Mouse (Mus musculus) left cerebral cortex, adult 9 months (tissue): ENCODE measurements around the gene Reep3.

Source experiments
- DNase-seq, 2 experiments: peaks; one replicate each; pipeline ENCODE4 v3.0.0; 2022; ENCODE audit warnings: low spot score in 2 of 2

The Reep3 gene

GRCm38 (mm10) chr10:67053475-67053874 is 43.3 kb downstream of the Reep3 start:
- DNase-seq = no peak

- no peak for DNase-seq
Observed at GRCm38 (mm10) chr10:67052429-67052828, 44.3 kb downstream of the Reep3 start.

GRCm38 (mm10) chr10:67051466-67051865 is 45.3 kb downstream of the Reep3 start:
- DNase-seq = no peak

- DNase-seq = no peak
Observed at GRCm38 (mm10) chr10:67050766-67051165, 46.0 kb downstream of the Reep3 start.

- no peak for DNase-seq
Observed at GRCm38 (mm10) chr10:67049621-67050020, 47.1 kb downstream of the Reep3 start.

GRCm38 (mm10) chr10:67048871-67049615 is 47.7 kb downstream of the Reep3 start:
- no peak for DNase-seq

- no peak for DNase-seq
Observed at GRCm38 (mm10) chr10:67047712-67048645, 48.8 kb downstream of the Reep3 start.

- no peak for DNase-seq
Observed at GRCm38 (mm10) chr10:67045192-67045899, 51.4 kb downstream of the Reep3 start.

- DNase-seq = no peak
Observed at GRCm38 (mm10) chr10:67044346-67044745, 52.4 kb downstream of the Reep3 start.

GRCm38 (mm10) chr10:67043236-67043635 is 53.5 kb downstream of the Reep3 start:
- DNase-seq = no peak

GRCm38 (mm10) chr10:67040410-67040809 is 56.3 kb downstream of the Reep3 start:
- DNase-seq = no peak

- peak; percentile 70 to 74 for DNase-seq
Observed at GRCm38 (mm10) chr10:67039001-67039400, 57.7 kb downstream of the Reep3 start.

- DNase-seq = no peak
Observed at GRCm38 (mm10) chr10:67036542-67036941, 60.2 kb downstream of the Reep3 start.

GRCm38 (mm10) chr10:67036141-67036540 is 60.6 kb downstream of the Reep3 start:
- DNase-seq = no peak

GRCm38 (mm10) chr10:67031186-67031585 is 65.6 kb downstream of the Reep3 start:
- no peak for DNase-seq

- DNase-seq = no peak
Observed at GRCm38 (mm10) chr10:67029297-67029696, 67.4 kb downstream of the Reep3 start.

- no peak for DNase-seq
Observed at GRCm38 (mm10) chr10:67026375-67026774, 70.4 kb downstream of the Reep3 start.

- peak in 1 of 2 experiments; percentile 58 for DNase-seq
Observed at GRCm38 (mm10) chr10:67025573-67026236, 71.0 kb downstream of the Reep3 start.

GRCm38 (mm10) chr10:67024391-67024790 is 72.4 kb downstream of the Reep3 start:
- DNase-seq = no peak

GRCm38 (mm10) chr10:67023092-67023491 is 73.7 kb downstream of the Reep3 start:
- peak; percentile 29 to 59 for DNase-seq

- DNase-seq = no peak
Observed at GRCm38 (mm10) chr10:67021494-67021893, 75.3 kb downstream of the Reep3 start.

- no peak for DNase-seq
Observed at GRCm38 (mm10) chr10:67018875-67019274, 77.9 kb downstream of the Reep3 start.
